Mouse (Mus musculus): ENCODE results near the gene Rbpjl. TPM values are rescaled to one million over a fixed set of nuclear protein-coding genes. Genes with fewer than 3 reads are reported as not detected.

Rbpjl gene
- polyA plus RNA-seq, 1 experiment from 2014 or later, result 0.10 TPM

- no peaks in the 10 kb centered on the region for H3K9me3 ChIP-seq (ENCODE audit: control insufficient read depth, low read length)
- WGBS, result 91% methylated on average over 15 of the region's 15 CpGs
- H3K4me1 ChIP-seq (replicated peaks; ENCODE audit: control insufficient read depth, insufficient read depth, low read length), result 0 out of 2 replicates have a peak, but pooled peaks cover 2% of the 10 kb centered on the region
- H3K27me3 ChIP-seq (replicated peaks; ENCODE audit: control insufficient read depth, insufficient read depth, low read length), result no peaks in the 10 kb centered on the region
- no peak overlapping the region for H3K4me3 ChIP-seq (replicated peaks; ENCODE audit: low read length)
- H3K36me3 ChIP-seq (ENCODE audit: control insufficient read depth, insufficient read depth), result no peaks in the 10 kb centered on the region
- H3K4me2 ChIP-seq (ENCODE audit: low read length), result no peak overlapping the region
- ATAC-seq, result no peak
- no peak overlapping the region for H3K27ac ChIP-seq (ENCODE audit: low read length)
- H3K9ac ChIP-seq (replicated peaks; ENCODE audit: low read depth, low read length), result no peak overlapping the region
Measured at GRCm38 (mm10) chr2:164422675-164423393, 19.9 kb downstream of the Rbpjl start.

GRCm38 (mm10) chr2:164423464-164423863 lies 20.5 kb downstream of the Rbpjl start:
- Histone ChIP-seq H3K9ac (replicated peaks; ENCODE audit: low read depth, low read length) (no peak overlapping the region), H3K27ac (ENCODE audit: low read length) (no peak overlapping the region), H3K9me3 (ENCODE audit: control insufficient read depth, low read length) (no peaks in the 10 kb centered on the region), H3K4me3 (replicated peaks; ENCODE audit: low read length) (no peak overlapping the region), H3K27me3 (replicated peaks; ENCODE audit: control insufficient read depth, insufficient read depth, low read length) (no peaks in the 10 kb centered on the region), H3K4me1 (replicated peaks; ENCODE audit: control insufficient read depth, insufficient read depth, low read length) (0 out of 2 replicates have a peak, but pooled peaks cover 2% of the 10 kb centered on the region), H3K4me2 (ENCODE audit: low read length) (no peak overlapping the region), H3K36me3 (ENCODE audit: control insufficient read depth, insufficient read depth) (no peaks in the 10 kb centered on the region)
- 93% methylated on average over 11 of the region's 11 CpGs for WGBS
- ATAC-seq, result no peak

GRCm38 (mm10) chr2:164424406-164424805 lies 21.5 kb downstream of the Rbpjl start:
- Histone ChIP-seq H3K4me1 (replicated peaks; ENCODE audit: control insufficient read depth, insufficient read depth, low read length) (0 out of 2 replicates have a peak, but pooled peaks cover 2% of the 10 kb centered on the region), H3K36me3 (ENCODE audit: control insufficient read depth, insufficient read depth) (no peaks in the 10 kb centered on the region), H3K9ac (replicated peaks; ENCODE audit: low read depth, low read length) (no peak overlapping the region), H3K4me2 (ENCODE audit: low read length) (no peak overlapping the region), H3K9me3 (ENCODE audit: control insufficient read depth, low read length) (no peaks in the 10 kb centered on the region), H3K27me3 (replicated peaks; ENCODE audit: control insufficient read depth, insufficient read depth, low read length) (no peaks in the 10 kb centered on the region), H3K27ac (ENCODE audit: low read length) (no peak overlapping the region), H3K4me3 (replicated peaks; ENCODE audit: low read length) (no peak overlapping the region)
- 95% methylated on average over 8 of the region's 8 CpGs for WGBS
- ATAC-seq, result no peak

DNA sequence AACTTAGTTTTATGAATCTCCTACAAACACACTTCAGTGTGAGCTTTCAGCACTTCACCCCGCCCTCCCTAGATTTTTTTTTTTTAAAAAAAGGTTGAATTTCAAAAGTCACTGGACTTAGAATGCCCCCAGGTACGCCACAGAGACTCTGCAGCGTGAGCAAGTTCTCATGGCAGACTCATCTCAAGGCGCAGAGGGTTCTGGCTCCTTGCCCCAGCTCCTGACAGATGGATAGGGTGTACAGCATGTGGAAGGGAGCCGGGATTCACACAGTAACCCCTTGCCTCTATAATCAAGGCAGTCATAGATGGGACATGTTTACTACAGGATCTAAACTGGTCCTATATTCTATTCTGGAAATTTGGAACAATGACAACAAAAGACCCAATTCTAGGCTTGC lies 22.5 kb downstream of the Rbpjl start:
- no peak overlapping the region for H3K4me3 ChIP-seq (replicated peaks; ENCODE audit: low read length)
- ATAC-seq, result no peak
- 77% methylated on average over 5 of the region's 5 CpGs for WGBS
- H3K36me3 ChIP-seq (ENCODE audit: control insufficient read depth, insufficient read depth), result no peaks in the 10 kb centered on the region
- H3K4me1 ChIP-seq (replicated peaks; ENCODE audit: control insufficient read depth, insufficient read depth, low read length), result 0 out of 2 replicates have a peak, but pooled peaks cover 2% of the 10 kb centered on the region
- H3K9me3 ChIP-seq (ENCODE audit: control insufficient read depth, low read length), result no peaks in the 10 kb centered on the region
- H3K27me3 ChIP-seq (replicated peaks; ENCODE audit: control insufficient read depth, insufficient read depth, low read length), result no peaks in the 10 kb centered on the region
- H3K27ac ChIP-seq (ENCODE audit: low read length), result no peak overlapping the region
- no peak overlapping the region for H3K4me2 ChIP-seq (ENCODE audit: low read length)
- no peak overlapping the region for H3K9ac ChIP-seq (replicated peaks; ENCODE audit: low read depth, low read length)

- Histone ChIP-seq H3K4me1 (replicated peaks; ENCODE audit: control insufficient read depth, insufficient read depth, low read length) (0 out of 2 replicates have a peak, but pooled peaks cover 2% of the 10 kb centered on the region), H3K4me2 (ENCODE audit: low read length) (no peak overlapping the region), H3K27ac (ENCODE audit: low read length) (no peak overlapping the region), H3K27me3 (replicated peaks; ENCODE audit: control insufficient read depth, insufficient read depth, low read length) (no peaks in the 10 kb centered on the region), H3K9ac (replicated peaks; ENCODE audit: low read depth, low read length) (no peak overlapping the region), H3K9me3 (ENCODE audit: control insufficient read depth, low read length) (no peaks in the 10 kb centered on the region), H3K4me3 (replicated peaks; ENCODE audit: low read length) (no peak overlapping the region), H3K36me3 (ENCODE audit: control insufficient read depth, insufficient read depth) (no peaks in the 10 kb centered on the region)
- 31% methylated on average over 12 of the region's 12 CpGs for WGBS
- ATAC-seq, result no peak
Measured at GRCm38 (mm10) chr2:164426121-164426520, 23.2 kb downstream of the Rbpjl start.

DNA sequence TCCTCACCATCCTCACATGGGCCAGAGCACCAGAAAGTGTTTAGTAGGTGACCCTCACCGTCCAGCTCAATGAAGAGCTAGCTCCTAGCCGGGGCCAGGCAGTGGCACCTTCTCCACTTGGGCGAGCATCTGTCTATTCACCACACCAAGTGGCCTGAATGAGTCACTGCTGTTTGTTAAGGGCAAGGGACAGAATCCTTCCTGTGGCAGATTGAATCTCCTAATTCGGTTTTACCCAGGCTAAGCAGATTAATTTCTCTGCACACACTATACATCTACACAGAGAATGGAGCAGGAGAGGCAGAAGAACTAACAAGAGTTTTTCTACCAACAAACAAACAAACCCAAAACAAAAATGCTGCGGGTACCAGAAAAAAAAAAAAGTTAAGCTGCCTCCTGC lies 24.0 kb downstream of the Rbpjl start:
- no peak overlapping the region for H3K4me3 ChIP-seq (replicated peaks; ENCODE audit: low read length)
- no peaks in the 10 kb centered on the region for H3K9me3 ChIP-seq (ENCODE audit: control insufficient read depth, low read length)
- H3K9ac ChIP-seq (replicated peaks; ENCODE audit: low read depth, low read length), result no peak overlapping the region
- no peak overlapping the region for H3K4me2 ChIP-seq (ENCODE audit: low read length)
- no peaks in the 10 kb centered on the region for H3K36me3 ChIP-seq (ENCODE audit: control insufficient read depth, insufficient read depth)
- ATAC-seq, result no peak
- no peaks in the 10 kb centered on the region for H3K27me3 ChIP-seq (replicated peaks; ENCODE audit: control insufficient read depth, insufficient read depth, low read length)
- no peak overlapping the region for H3K27ac ChIP-seq (ENCODE audit: low read length)
- 0 out of 2 replicates have a peak, but pooled peaks cover 2% of the 10 kb centered on the region for H3K4me1 ChIP-seq (replicated peaks; ENCODE audit: control insufficient read depth, insufficient read depth, low read length)
- 78% methylated on average over 5 of the region's 5 CpGs for WGBS

DNA sequence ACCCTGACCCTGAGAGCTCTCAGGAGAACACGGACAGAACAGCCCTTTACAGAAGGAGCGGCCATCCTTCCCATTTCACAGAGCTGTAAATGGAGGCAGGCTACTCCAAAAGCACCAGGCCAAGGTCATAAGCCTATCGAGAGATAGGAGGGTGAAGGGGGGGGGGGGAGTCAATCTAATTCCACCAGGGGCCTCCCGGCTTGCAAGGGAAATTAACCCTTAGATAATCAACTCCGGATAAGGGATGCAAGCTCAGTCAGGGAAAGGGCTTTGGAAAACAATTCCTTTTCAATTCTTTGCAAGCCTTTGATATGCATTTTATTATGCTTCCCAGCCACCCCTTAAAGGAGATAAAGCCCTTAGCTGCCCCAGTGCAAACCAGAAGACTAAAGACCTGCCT lies 25.5 kb downstream of the Rbpjl start:
- H3K27me3 ChIP-seq (replicated peaks; ENCODE audit: control insufficient read depth, insufficient read depth, low read length), result no peaks in the 10 kb centered on the region
- H3K4me2 ChIP-seq (ENCODE audit: low read length), result no peak overlapping the region
- WGBS, result 43% methylated on average over 5 of the region's 5 CpGs
- no peaks in the 10 kb centered on the region for H3K9me3 ChIP-seq (ENCODE audit: control insufficient read depth, low read length)
- no peak for ATAC-seq
- H3K4me3 ChIP-seq (replicated peaks; ENCODE audit: low read length), result no peak overlapping the region
- no peak overlapping the region for H3K9ac ChIP-seq (replicated peaks; ENCODE audit: low read depth, low read length)
- 0 out of 2 replicates have a peak, but pooled peaks cover 2% of the 10 kb centered on the region for H3K4me1 ChIP-seq (replicated peaks; ENCODE audit: control insufficient read depth, insufficient read depth, low read length)
- no peak overlapping the region for H3K27ac ChIP-seq (ENCODE audit: low read length)
- H3K36me3 ChIP-seq (ENCODE audit: control insufficient read depth, insufficient read depth), result no peaks in the 10 kb centered on the region

DNA sequence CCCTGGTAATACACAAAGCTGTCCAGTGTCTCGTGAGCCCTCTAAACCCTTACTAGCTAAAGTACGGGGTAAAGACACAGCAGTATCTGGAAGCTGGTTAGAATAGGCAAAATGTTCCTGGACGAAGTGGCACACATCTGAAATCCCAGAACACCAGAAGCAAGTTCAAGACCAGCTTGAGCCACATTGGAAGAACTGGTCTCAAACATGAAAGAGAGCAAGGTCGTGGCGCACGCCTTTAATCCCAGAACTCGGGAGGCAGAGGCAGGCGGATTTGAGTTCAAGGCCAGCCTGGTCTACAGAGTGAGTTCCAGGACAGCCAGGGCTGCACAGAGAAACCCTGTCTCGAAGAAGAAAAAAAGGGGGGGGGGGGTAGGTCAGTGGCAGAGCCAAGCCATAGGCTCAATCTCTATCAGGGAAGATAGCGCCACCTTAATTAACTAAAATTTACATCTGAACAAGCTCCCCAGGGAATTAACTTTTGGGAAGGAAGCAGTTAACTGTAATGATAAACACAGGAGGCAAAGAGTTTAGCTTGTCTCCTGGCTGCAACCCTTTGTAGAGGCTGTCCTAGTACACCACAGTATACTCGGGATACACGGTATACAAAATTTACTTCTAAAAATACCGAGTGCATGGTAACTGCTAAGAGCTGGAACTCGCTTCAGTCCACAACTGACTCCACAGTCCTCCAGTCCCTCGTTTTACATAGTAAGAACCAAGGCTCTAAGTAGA lies 27.1 kb downstream of the Rbpjl start:
- Histone ChIP-seq H3K36me3 (ENCODE audit: control insufficient read depth, insufficient read depth) (no peaks in the 10 kb centered on the region), H3K4me1 (replicated peaks; ENCODE audit: control insufficient read depth, insufficient read depth, low read length) (0 out of 2 replicates have a peak, but pooled peaks cover 2% of the 10 kb centered on the region), H3K4me2 (ENCODE audit: low read length) (no peak overlapping the region), H3K27ac (ENCODE audit: low read length) (no peak overlapping the region), H3K27me3 (replicated peaks; ENCODE audit: control insufficient read depth, insufficient read depth, low read length) (no peaks in the 10 kb centered on the region), H3K9ac (replicated peaks; ENCODE audit: low read depth, low read length) (no peak overlapping the region), H3K9me3 (ENCODE audit: control insufficient read depth, low read length) (no peaks in the 10 kb centered on the region), H3K4me3 (replicated peaks; ENCODE audit: low read length) (no peak overlapping the region)
- 41% methylated on average over 15 of the region's 15 CpGs for WGBS
- no peak for ATAC-seq

GRCm38 (mm10) chr2:164430697-164431096 lies 27.8 kb downstream of the Rbpjl start:
- WGBS, result 14% methylated on average over 7 of the region's 7 CpGs
- Histone ChIP-seq H3K36me3 (ENCODE audit: control insufficient read depth, insufficient read depth) (no peaks in the 10 kb centered on the region), H3K27me3 (replicated peaks; ENCODE audit: control insufficient read depth, insufficient read depth, low read length) (no peaks in the 10 kb centered on the region), H3K9ac (replicated peaks; ENCODE audit: low read depth, low read length) (no peak overlapping the region), H3K4me3 (replicated peaks; ENCODE audit: low read length) (no peak overlapping the region), H3K4me2 (ENCODE audit: low read length) (no peak overlapping the region), H3K9me3 (ENCODE audit: control insufficient read depth, low read length) (no peaks in the 10 kb centered on the region), H3K4me1 (replicated peaks; ENCODE audit: control insufficient read depth, insufficient read depth, low read length) (no peaks in the 10 kb centered on the region), H3K27ac (ENCODE audit: low read length) (no peak overlapping the region)
- no peak for ATAC-seq
